Mouse (Mus musculus): Measurements from ENCODE around the gene Stard13.

Gene Stard13

DNA sequence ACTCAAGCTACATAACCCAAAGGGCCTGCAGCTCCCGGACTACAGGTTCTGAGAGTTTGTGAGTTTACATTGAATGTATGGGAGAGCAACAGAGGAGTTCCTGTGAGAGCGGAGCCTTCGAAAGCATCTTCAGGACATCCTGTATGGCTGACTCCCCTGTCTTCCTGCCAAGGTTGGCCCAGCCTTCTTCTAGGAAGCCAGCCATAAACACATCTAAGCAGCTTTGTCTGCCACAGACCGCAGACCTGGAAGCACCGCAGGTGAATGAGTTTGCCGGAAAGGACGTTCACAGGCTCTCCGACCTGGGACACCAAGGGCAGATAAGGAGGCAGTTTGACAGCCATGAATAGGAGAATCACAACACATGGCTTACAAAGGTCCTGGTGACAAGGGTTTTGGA lies 52.3 kb downstream of the Stard13 start:
- no peak for DNase-seq (ENCODE audit: inconsistent ontology term)

GRCm38 (mm10) chr5:151180176-151180785 lies 53.4 kb downstream of the Stard13 start:
- DNase-seq (ENCODE audit: inconsistent ontology term): no peak

DNA sequence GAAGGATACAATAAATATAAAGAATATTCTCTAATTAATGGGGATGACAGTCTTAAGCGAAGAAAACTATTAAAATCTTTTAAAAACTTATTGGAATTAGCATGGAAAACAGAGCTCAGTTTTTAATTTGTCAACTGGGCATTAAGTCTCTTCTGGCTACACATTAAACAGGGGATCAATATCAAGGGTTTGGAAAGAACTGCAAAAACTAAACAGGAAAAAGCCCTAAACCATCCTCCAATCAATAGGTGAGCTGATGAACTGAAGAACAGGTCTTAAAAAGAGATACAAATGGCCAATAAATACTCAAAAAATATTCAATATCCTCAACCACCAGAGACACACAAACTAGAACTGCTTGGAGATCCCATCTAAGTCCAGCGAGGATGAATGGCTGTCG lies 56.5 kb downstream of the Stard13 start:
- DNase-seq (ENCODE audit: inconsistent ontology term): no peak

DNA sequence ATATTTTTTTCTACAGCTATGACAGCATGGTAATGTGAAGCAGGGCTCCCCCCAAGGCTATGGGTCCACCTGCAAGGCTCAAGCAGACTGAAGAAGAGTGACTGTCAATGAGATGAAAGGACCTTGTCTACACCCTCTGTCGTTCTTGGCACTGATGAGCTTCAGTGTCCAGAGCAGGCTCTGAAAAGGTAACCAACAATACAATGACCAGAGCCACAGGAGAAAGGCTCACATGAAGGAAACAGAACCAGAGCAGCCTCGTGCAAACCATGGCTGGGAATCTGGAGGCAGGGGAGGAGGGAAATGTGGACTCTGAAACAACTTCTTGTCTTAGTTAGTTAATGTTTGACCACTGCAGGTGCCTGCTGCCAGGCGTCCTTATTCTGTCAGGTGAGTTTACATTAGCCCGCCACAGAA lies 57.7 kb downstream of the Stard13 start:
- no peak for DNase-seq (ENCODE audit: inconsistent ontology term)

DNA sequence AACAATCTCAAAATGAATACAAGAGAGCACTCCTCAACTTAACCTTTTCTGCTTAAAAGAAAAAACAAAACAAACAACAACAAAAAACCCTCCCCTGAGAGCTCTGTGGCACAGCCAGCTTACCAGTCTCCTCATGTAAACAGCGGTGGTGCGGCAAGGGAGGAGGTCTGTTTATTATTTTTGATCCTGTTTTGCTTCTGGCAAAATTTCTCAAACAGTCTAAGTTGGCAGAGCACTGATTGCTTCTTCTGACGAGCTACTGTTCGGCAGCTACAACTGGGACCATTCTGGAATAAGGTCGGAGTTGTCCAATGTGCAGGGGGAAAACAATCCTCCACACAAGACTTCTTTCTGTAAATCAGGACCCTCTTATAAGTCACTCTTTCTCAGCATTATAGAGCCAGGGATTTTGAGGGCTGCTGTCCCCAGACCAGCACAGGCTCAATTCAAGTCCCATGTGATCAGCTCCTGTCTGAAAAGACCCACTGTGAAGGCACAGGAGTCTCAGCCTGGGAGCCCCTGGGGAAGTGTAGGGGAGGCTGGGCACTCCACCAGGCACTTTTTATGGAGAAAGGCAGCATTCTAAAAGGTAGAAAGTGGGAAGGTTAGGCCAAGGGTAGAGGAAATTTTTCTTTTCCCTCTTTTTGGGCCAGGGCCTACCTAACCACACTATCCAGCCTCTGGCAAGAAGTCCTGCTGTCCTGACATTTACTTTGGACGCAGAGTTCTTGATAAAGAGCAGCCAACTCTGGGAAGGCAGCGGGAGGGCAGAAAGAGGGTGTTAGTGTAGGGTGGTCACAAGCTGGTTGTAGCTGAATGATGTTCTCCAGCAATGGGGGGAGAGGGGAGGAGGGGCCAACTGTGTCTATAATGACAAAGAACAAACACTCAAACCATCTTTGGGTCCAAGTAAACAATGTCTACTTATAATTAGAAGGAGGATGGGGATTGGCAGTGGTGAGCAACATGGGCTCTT lies 58.9 kb downstream of the Stard13 start:
- no peak for DNase-seq (ENCODE audit: inconsistent ontology term)

DNA sequence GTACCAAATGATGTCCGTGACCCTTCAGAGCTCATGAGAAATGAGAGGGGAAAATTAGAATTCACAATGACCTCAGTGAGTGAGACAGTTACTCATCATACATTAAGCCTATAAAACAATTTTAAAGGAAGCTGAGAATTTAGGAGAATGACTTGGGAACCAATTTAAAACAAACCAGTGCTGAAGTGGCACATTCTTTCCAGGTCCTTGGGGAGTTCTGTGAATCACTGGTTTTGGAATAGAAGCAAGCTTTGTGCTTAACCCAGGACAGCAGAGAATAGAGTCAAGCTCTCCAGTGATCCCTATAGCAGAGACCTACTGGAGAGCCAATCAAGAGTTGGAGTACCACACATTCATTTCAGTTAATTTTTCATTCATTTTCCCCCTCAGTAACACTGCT lies 59.9 kb downstream of the Stard13 start:
- DNase-seq (ENCODE audit: inconsistent ontology term): peak; percentile 71

DNA sequence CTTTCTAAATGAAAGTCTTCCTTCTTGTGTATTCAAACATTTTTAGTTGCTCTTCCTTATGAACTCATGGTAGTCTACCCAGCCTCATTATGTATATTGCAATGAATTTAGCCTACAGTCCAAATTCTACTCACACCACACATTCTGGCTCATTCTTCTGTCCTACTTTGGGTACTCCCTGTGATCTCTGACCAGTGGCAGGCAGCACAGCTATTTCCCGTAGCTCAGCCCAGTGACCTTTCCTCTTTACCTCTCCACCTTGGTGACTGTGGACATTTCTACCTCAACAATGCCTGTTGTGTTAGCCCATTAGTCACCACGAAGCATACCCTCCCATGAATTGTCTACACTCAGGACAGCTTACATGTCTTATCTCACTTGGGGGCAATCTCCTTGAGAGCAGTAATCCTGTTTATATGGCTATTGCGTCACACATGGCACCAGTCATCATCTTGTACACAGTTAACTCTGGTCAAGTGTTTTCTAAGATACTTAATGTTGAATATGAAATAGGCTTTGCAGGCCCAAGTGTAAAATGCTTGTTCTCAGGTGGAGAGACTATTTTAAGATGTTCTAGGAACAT lies 63.4 kb downstream of the Stard13 start:
- no peak for DNase-seq (ENCODE audit: inconsistent ontology term)

DNA sequence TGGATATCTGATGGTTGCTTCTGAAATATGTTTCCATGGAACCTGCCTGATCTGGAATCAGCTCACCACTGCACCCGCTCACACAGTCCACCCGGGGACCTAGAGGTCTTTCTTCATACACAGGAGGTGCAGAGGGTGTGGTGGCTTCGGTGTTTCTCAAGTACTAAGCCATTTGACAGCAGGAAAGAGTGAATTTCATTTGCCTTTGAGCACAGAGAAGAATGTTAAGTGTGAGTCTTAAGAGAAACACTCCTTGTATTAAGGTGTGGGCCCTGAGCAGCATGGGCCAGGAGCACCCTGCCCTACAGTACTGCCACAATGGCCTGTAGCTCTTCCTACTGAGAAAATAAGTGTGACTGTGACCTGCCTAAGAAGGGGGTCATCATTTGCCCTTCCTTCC lies 65.4 kb downstream of the Stard13 start:
- DNase-seq (ENCODE audit: inconsistent ontology term): no peak

GRCm38 (mm10) chr5:151167641-151168040 lies 66.0 kb downstream of the Stard13 start:
- DNase-seq (ENCODE audit: inconsistent ontology term): no peak

DNA sequence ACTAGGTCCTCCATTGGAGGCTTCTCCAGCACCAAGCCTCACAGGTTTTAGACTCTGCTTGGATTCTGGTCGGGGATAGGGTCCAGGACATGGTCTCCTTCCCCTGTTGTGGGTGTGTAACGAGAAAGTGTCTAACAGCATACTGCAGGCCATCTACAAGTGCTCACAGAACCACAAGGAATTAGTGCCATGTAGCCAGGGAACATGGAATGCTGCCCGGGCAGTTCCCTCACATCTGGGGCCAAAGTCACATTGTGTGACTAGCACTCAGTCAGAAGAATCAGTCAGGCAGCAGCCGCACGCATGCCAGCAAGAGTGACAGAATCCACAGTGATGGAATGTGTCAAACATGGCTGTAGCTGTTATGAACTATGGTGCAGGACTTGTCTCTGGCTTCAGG lies 67.4 kb downstream of the Stard13 start:
- DNase-seq (ENCODE audit: inconsistent ontology term): peak; percentile 85

DNA sequence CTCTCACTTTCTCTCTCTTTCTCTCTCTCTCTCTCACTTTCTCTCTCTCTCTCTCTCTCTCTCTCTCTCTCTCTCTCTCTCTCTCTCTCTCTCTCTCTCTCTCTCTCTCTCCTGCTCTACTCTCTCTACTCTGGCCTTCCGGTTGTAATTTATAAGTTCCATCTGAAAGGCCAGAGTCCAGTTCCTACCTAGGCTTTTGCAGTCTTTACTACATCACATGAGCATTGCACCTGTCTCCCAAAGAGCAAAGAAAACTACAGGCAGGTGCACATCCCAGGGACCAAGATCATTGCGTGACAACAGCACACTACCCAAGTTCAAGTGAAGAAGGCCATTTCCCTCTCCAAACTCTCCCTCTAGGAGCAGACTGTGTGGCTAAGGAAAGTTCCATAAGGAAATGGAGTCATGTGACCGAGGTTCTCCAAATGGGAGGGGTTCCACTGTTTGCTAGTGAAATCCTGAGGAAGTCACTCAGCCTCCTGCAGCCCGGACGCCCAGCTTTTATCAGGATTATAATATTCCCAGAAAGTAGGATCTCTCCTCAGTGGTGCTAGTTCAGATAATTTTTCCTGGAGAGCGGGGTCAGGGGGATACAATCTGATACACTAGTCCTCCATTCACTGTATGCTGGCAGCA lies 68.1 kb downstream of the Stard13 start:
- no peak for DNase-seq (ENCODE audit: inconsistent ontology term)

DNA sequence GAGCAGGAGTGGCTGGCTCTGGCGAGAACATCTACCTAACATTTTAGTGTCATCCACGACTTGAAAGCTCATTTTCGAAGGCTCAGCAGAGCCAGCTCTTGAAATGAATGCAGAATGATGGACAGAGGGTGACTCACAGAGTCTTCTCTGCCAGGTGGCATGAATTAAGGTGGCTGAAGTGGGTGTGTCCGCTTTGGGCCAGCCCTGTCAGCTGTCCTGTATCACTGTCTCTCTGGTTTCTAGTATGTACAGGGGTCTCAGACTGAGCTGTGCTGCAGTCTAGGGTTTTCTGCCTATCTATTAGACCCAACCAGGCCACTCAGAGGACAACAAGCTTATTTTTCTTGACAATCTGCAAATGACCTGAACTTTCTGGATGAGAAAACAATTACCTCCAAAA lies 68.8 kb downstream of the Stard13 start:
- DNase-seq (ENCODE audit: inconsistent ontology term): peak; percentile 85

DNA sequence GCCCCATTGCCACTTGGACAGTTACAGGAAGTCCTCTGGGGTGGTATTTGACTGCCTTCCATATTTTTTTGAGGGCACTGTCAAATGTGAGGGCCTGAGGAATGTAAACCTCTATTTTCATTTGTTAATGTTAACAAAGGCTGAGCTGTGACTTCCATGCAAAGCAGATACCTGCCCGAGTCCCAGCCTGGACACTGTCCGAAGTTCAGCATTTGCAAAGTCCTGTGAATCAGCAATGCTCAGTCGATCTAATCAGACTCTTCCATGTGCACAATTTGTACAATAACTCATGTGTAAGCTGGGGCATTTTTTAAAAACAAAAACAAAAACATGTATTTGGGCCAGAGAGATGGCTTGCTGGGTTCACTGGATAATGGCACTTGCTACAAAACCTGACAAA lies 71.0 kb downstream of the Stard13 start:
- DNase-seq (ENCODE audit: inconsistent ontology term): no peak

- no peak for DNase-seq (ENCODE audit: inconsistent ontology term)
Observed at GRCm38 (mm10) chr5:151155247-151155646, 78.4 kb downstream of the Stard13 start.

DNA sequence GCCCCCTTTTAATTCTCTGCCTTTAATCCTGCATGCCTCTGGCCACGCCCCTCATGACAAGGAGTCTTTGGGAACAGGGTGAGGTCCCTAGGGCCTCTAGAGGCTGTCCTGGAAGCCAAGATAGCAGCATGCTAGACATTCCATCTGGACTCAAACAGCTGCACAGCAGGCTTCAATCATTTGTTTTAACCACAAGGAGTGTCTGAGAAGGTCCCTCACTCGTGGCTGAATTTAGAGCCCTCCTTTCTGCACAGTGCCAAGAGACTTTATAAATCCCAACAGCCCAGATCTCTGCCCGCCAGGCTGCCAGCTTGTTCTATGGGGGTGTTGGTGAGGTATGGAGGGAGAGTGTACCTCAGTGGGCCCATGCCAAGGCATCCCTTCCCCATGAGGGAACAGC lies 78.9 kb downstream of the Stard13 start:
- DNase-seq (ENCODE audit: inconsistent ontology term): peak; percentile 68

GRCm38 (mm10) chr5:151154030-151154429 lies 79.6 kb downstream of the Stard13 start:
- DNase-seq (ENCODE audit: inconsistent ontology term): no peak

GRCm38 (mm10) chr5:151151549-151151948 lies 82.1 kb downstream of the Stard13 start:
- DNase-seq (ENCODE audit: inconsistent ontology term): no peak

DNA sequence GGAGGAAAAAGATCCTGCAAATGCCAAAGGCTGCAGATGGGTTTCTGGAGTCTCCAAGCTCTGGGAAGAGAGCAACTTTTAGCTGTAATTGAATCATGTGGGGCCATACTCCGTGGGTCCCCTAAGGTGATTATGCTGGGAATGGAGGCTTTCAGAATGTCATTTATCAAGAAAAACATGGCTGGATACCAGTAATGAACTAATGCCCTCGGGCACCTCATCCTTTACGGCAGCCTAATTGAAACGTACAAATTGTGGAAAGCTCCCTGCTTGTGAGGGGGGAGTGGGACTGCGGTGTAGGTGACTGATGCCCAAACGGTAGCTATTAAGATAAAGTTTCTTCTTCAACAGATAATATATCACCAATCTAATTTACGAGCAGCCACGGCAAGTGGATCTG lies 84.1 kb downstream of the Stard13 start:
- DNase-seq (ENCODE audit: inconsistent ontology term): no peak

DNA sequence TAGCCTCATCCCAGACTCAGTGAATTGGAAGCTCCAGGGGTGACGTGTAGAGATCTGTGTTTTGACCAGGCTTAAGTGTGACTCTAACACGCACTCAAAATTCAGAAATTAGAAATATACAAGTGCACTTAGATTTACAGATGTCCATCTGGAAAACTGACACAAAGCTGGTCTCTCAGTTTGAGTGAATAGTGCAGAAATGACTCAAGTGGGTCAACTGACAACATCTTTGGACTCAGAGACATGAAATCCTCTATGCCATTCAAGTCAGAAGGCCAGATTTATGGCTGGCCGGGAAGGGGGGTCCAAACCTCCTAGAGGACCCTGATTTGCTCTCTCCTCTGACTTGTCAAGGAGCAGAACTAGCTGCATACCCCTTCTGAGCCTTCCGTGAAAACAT lies 85.6 kb downstream of the Stard13 start:
- DNase-seq (ENCODE audit: inconsistent ontology term): no peak

DNA sequence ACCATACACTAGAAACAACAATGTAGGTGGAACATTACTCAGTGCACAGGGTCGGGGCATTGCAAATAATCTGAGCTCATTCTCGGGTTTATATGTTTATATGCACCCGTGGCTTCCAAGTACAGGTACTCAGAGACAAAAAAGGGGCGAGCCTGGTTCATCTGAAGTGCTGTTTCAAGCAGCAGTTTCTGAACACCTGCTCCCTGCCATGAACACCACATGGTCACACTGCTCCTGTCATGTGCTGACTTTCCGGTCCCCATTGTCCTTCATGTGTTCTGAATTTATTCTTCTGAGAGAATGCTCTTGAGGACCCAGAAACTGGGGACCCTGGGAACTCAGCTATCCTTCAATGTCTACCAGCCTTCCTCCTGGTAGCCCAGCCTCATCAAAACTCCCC lies 87.8 kb downstream of the Stard13 start:
- no peak for DNase-seq (ENCODE audit: inconsistent ontology term)

- no peak for DNase-seq (ENCODE audit: inconsistent ontology term)
Observed at GRCm38 (mm10) chr5:151143955-151144354, 89.7 kb downstream of the Stard13 start.

All from Muller cell, postnatal 12 days (primary cell).